Comparison of ENCODE assay signal across 12 mouse cellular contexts in genomic region chr3:107776295-107776694, GRCm38 (mm10). TPM values are rescaled to one million over a fixed set of nuclear protein-coding genes. Genes with fewer than 3 reads are reported as not detected.
DNase-seq lines count a peak whose midpoint lies in the region; ATAC-seq lines count a peak whose summit lies in the region.
"Had no signal": no experiment of that assay in that cellular context is flagged by ENCODE, and none has a peak within 500 bp of the region (broad histone marks: within the 10 kb centered on the region; RNA-seq: fewer than 3 reads in every experiment).

No protein-coding gene starts in this region.

- H3K4me2 ChIP-seq in heart, embryonic 14.5 days (ENCODE audit: low read length): no peak overlapping the region
- no peak overlapping the region for H3K4me2 ChIP-seq in midbrain, embryonic 11.5 days
- no peak overlapping the region for H3K4me2 ChIP-seq in midbrain, embryonic 15.5 days
- H3K4me2 ChIP-seq: lung, embryonic 15.5 days; neural tube, embryonic 15.5 days had no signal

- no peak for ATAC-seq in heart, embryonic 14.5 days (ENCODE audit: insufficient number of reproducible peaks, insufficient read depth, low FRiP score, low read depth)
- ATAC-seq in midbrain, embryonic 11.5 days (ENCODE audit: low FRiP score): no peak
- ATAC-seq in midbrain, embryonic 15.5 days (replicated peaks): no peak

- DNase-seq in heart, adult 18-20 months: no peak
- DNase-seq in midbrain, embryonic 11.5 days (ENCODE audit: low spot score, missing footprints): peak; percentile 77
- peak; percentile 26 for DNase-seq in R1 (ENCODE audit: low read depth, low spot score)
- DNase-seq in cerebellum, postnatal 36 days: no peak
- DNase-seq in right cerebral cortex, adult 18-20 months: no peak
- DNase-seq: cerebellum, adult 8-10 months; midbrain, embryonic 14.5 days had no signal

- H3K27ac ChIP-seq in heart, embryonic 14.5 days (replicated peaks in 1 of 2; ENCODE audit: control insufficient read depth in 1 of 2, insufficient read depth in 1 of 2, low read depth in 2 of 2, low read length in 2 of 2): no peak overlapping the region
- H3K27ac ChIP-seq in midbrain, embryonic 11.5 days (ENCODE audit: low read depth, low read length): no peak overlapping the region
- H3K27ac ChIP-seq in midbrain, embryonic 15.5 days: no peak overlapping the region
- H3K27ac ChIP-seq: lung, embryonic 15.5 days; neural tube, embryonic 15.5 days had no signal

- WGBS in heart, embryonic 14.5 days: 19% methylated on average over 3 of the region's 3 CpGs
- WGBS in midbrain, embryonic 11.5 days: 20% methylated on average over 3 of the region's 3 CpGs
- WGBS in midbrain, embryonic 15.5 days: 30% methylated on average over 3 of the region's 3 CpGs

- H3K27me3 ChIP-seq in heart, embryonic 14.5 days (ENCODE audit: control insufficient read depth, insufficient read depth, low read length): no peaks in the 10 kb centered on the region
- no peaks in the 10 kb centered on the region for H3K27me3 ChIP-seq in midbrain, embryonic 11.5 days (ENCODE audit: control insufficient read depth, insufficient read depth, low read length)
- no peaks in the 10 kb centered on the region for H3K27me3 ChIP-seq in midbrain, embryonic 15.5 days (replicated peaks)
- H3K27me3 ChIP-seq: neural tube, embryonic 15.5 days had no signal

- peaks cover 12 to 14% of the 10 kb centered on the region in 2 experiments for H3K4me1 ChIP-seq in heart, embryonic 14.5 days (ENCODE audit: control insufficient read depth in 2 of 2, insufficient read depth in 2 of 2, low read length in 2 of 2)
- no peaks in the 10 kb centered on the region for H3K4me1 ChIP-seq in midbrain, embryonic 11.5 days (ENCODE audit: control insufficient read depth, insufficient read depth, low read length)
- H3K4me1 ChIP-seq in midbrain, embryonic 15.5 days: no peaks in the 10 kb centered on the region
- H3K4me1 ChIP-seq: neural tube, embryonic 15.5 days had no signal

- H3K4me3 ChIP-seq in heart, embryonic 14.5 days (ENCODE audit: control insufficient read depth in 1 of 2, insufficient read depth in 1 of 2, low read depth in 1 of 2, low read length in 2 of 2): no peak overlapping the region
- H3K4me3 ChIP-seq in midbrain, embryonic 11.5 days (ENCODE audit: low read depth, low read length): no peak overlapping the region
- H3K4me3 ChIP-seq in midbrain, embryonic 15.5 days: no peak overlapping the region
- H3K4me3 ChIP-seq: erythroblast, embryonic 14.5 days; lung, embryonic 15.5 days; neural tube, embryonic 15.5 days had no signal

- no peaks in the 10 kb centered on the region for H3K9me3 ChIP-seq in heart, embryonic 14.5 days (ENCODE audit: control insufficient read depth, low read length)
- H3K9me3 ChIP-seq in midbrain, embryonic 11.5 days (ENCODE audit: control insufficient read depth, low read length): no peaks in the 10 kb centered on the region
- H3K9me3 ChIP-seq in midbrain, embryonic 15.5 days: no peaks in the 10 kb centered on the region
- H3K9me3 ChIP-seq: lung, embryonic 15.5 days; neural tube, embryonic 15.5 days had no signal

- 0 out of 2 replicates have a peak overlapping the region, but pooled peaks have one; percentile 19 for H3K9ac ChIP-seq in heart, embryonic 14.5 days (ENCODE audit: low read length)
- no peak overlapping the region for H3K9ac ChIP-seq in midbrain, embryonic 11.5 days (ENCODE audit: low read length)
- H3K9ac ChIP-seq in midbrain, embryonic 15.5 days: no peak overlapping the region
- H3K9ac ChIP-seq: lung, embryonic 15.5 days; neural tube, embryonic 15.5 days had no signal

- H3K36me3 ChIP-seq in heart, embryonic 14.5 days (ENCODE audit: control insufficient read depth, insufficient read depth, low read length): no peaks in the 10 kb centered on the region
- H3K36me3 ChIP-seq in midbrain, embryonic 11.5 days (ENCODE audit: control insufficient read depth, insufficient read depth, low read length): no peaks in the 10 kb centered on the region
- H3K36me3 ChIP-seq in midbrain, embryonic 15.5 days (replicated peaks): no peaks in the 10 kb centered on the region
- H3K36me3 ChIP-seq: lung, embryonic 15.5 days; neural tube, embryonic 15.5 days had no signal

RNA-seq across cellular contexts. Expression of gene Csf1, which starts 16.0 kb away (rescaled TPM):
- polyA plus RNA-seq in heart, embryonic 14.5 days (2014; fragmentation: Nextera tagmentation; extraction: Ambion mirVana): 8.5 and 10.1 TPM in 2 replicates
- 10 to 100 TPM; 25.5 to 25.8 TPM for total RNA-seq in heart, adult 18-20 months (2021)
- 4.6 and 5.7 TPM in 2 replicates for polyA plus RNA-seq in midbrain, embryonic 11.5 days (2014; fragmentation: Nextera tagmentation; extraction: Ambion mirVana)
- 6.7 and 7.9 TPM in 2 replicates for polyA plus RNA-seq in midbrain, embryonic 15.5 days (2015; fragmentation: Nextera tagmentation; extraction: Ambion mirVana)

Comparison
In these comparisons a context has a peak if more than half of its experiments do, and no peak if none do; other contexts are left out.
1. DNase-seq: peak in midbrain, embryonic 11.5 days (single experiment) and R1 (single experiment); none in heart, adult 18-20 months (0 of 2), cerebellum, postnatal 36 days (0 of 2) and right cerebral cortex, adult 18-20 months (single experiment).